Mouse (Mus musculus) left cerebral cortex, postnatal 25 days (tissue): ENCODE measurements at regions not wholly inside any gene's neighbourhood (a gene's known extent, or its start where the extent isn't known, plus 50 kb on each side); places are given as distances from the start of the nearest gene placed in this dataset.

Experiments
- DNase-seq, 2 experiments: peaks; one replicate each; pipeline ENCODE4 v3.0.0; 2022; ENCODE audit warnings: low spot score in 2 of 2, mixed read lengths in 1 of 2
- intact Hi-C: fragments of 180-260 bp; cut with DNase I; formaldehyde crosslinking; loops from one replicate; pipeline ENCODE4 v1.15.1; 2025

- no peak for DNase-seq
- intact Hi-C loops = loop anchor here (2.0 kb wide), 2 partner anchors 15 to 25 kb away; no protein-coding TSS in a partner anchor
Observed at GRCm38 (mm10) chr6:18665992-18666391, 151.3 kb upstream of the Cttnbp2 start.

GRCm38 (mm10) chr6:18666543-18666942 lies 151.9 kb upstream of the Cttnbp2 start:
- intact Hi-C loops = no loop called here
- no peak for DNase-seq

GRCm38 (mm10) chr6:18670677-18671076 lies 156.0 kb upstream of the Cttnbp2 start:
- DNase-seq = no peak

GRCm38 (mm10) chr6:18674584-18675250 lies 160.1 kb upstream of the Cttnbp2 start:
- no peak for DNase-seq
- intact Hi-C loops = no loop called here

More at GRCm38 (mm10) chr6:18670677-18671076, 156.0 kb upstream of the Cttnbp2 start:
- intact Hi-C loops = no loop called here

- DNase-seq = no peak
- intact Hi-C loops = no loop called here
Observed at GRCm38 (mm10) chr6:18677131-18677530, 162.5 kb upstream of the Cttnbp2 start.

- peak in 1 of 2 experiments; percentile 80 for DNase-seq
- intact Hi-C loops = loop anchor here (1.0 to 2.0 kb wide), 2 partner anchors 16 to 41 kb away; no protein-coding TSS in a partner anchor
Observed at GRCm38 (mm10) chr6:18680712-18681111, 166.1 kb upstream of the Cttnbp2 start.

GRCm38 (mm10) chr6:18682043-18682442 lies 166.3 kb upstream of the Lsm8 start:
- peak; percentile 19 to 57 for DNase-seq
- intact Hi-C loops = no loop called here

- no peak for DNase-seq
- intact Hi-C loops = no loop called here
Observed at GRCm38 (mm10) chr6:18688652-18689348, 159.6 kb upstream of the Lsm8 start.

GRCm38 (mm10) chr6:18697536-18697935 lies 150.8 kb upstream of the Lsm8 start:
- intact Hi-C loops = no loop called here
- DNase-seq = no peak

GRCm38 (mm10) chr6:18698989-18699728 lies 149.2 kb upstream of the Lsm8 start:
- DNase-seq = no peak
- intact Hi-C loops = no loop called here

GRCm38 (mm10) chr6:18699729-18700386 lies 148.5 kb upstream of the Lsm8 start:
- intact Hi-C loops = no loop called here
- DNase-seq = no peak

- intact Hi-C loops = no loop called here
- no peak for DNase-seq
Observed at GRCm38 (mm10) chr6:18710763-18711162, 137.6 kb upstream of the Lsm8 start.

- intact Hi-C loops = loop anchor here (5.0 kb wide), 1 partner anchor 112 kb away; no protein-coding TSS in a partner anchor
- peak; percentile 36 to 87 for DNase-seq
Observed at GRCm38 (mm10) chr6:18748859-18749258, 99.5 kb upstream of the Lsm8 start.

- intact Hi-C loops = no loop called here
- no peak for DNase-seq
Observed at GRCm38 (mm10) chr6:18764536-18764935, 83.8 kb upstream of the Lsm8 start.

GRCm38 (mm10) chr6:18795390-18795789 lies 53.0 kb upstream of the Lsm8 start:
- intact Hi-C loops = no loop called here

GRCm38 (mm10) chr6:18795847-18796246 lies 52.5 kb upstream of the Lsm8 start:
- intact Hi-C loops = no loop called here

More at GRCm38 (mm10) chr6:18795390-18795789, 53.0 kb upstream of the Lsm8 start:
- no peak for DNase-seq

GRCm38 (mm10) chr6:18796540-18796939 lies 51.8 kb upstream of the Lsm8 start:
- DNase-seq = no peak
- intact Hi-C loops = no loop called here

More at GRCm38 (mm10) chr6:18795847-18796246, 52.5 kb upstream of the Lsm8 start:
- DNase-seq = no peak
